Mouse (Mus musculus): ENCODE measurements around the gene Gas2l1. TPM values are rescaled to one million over a fixed set of nuclear protein-coding genes. Genes with fewer than 3 reads are reported as not detected.

Gas2l1 gene
- total and polyA plus RNA-seq, 2 experiments from 2014 or later: 11.5 to 28.5 TPM

DNA sequence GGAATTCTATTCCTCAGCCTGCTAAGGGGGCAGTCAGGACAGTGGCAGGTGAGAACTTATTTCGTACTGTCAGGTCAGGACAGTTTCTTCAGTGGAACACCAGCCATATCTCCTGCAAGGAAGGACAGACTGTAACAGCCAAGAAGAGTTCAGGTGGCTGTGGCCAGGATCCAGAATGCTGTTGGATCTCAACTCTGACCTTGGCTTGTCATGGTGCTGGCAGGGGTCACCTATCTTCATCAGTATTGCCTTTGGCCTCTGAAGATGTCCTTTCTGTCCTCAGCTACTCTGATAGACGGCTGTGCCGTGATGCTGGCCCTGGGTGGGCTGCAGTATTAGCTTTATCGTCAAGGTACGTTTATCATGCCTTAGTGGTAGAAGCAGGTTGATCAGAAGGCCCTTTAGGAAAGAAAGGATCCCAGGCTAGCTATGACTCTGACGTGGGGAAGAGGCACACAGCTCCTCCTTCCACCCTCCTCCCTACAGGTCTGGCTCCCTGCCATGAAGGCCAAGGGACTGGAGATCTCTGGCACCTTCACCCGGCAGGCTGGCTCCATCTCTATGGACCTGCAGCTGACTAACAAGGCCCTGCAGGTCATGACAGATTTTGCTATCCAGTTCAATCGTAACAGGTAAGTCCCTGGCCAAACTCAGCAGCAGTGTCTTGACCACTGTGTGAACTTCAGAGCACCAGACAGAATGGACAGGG, 27.8 kb downstream of the Gas2l1 start:
- TF ChIP-seq EP300 (IDR thresholded peaks at IDR 0.05; ENCODE audit: low read depth): no peak
- no peak for TF ChIP-seq CTCF (IDR thresholded peaks at IDR 0.05; ENCODE audit: low read depth)
- Histone ChIP-seq H3K4me1 (ENCODE audit: control insufficient read depth, insufficient read depth) (peaks cover 13% of the 10 kb centered on the region), H3K27me3 (ENCODE audit: control insufficient read depth, insufficient read depth, low read length) (no peaks in the 10 kb centered on the region), H3K4me3 (ENCODE audit: low read depth, low read length) (no peak overlapping the region), H3K4me2 (ENCODE audit: low read depth, low read length) (no peak overlapping the region), H3K36me3 (replicated peaks; ENCODE audit: control insufficient read depth, insufficient read depth, low read length) (peaks cover 68% of the 10 kb centered on the region), H3K9me3 (replicated peaks; ENCODE audit: control insufficient read depth, low read length) (no peaks in the 10 kb centered on the region), H3K9ac (replicated peaks; ENCODE audit: low read depth, low read length) (no peak overlapping the region), H3K27ac (ENCODE audit: low read depth) (no peak overlapping the region)
- no peak for DNase-seq (ENCODE audit: low spot score)
- 62% methylated on average over 8 of the region's 8 CpGs for WGBS
- ATAC-seq (ENCODE audit: insufficient read depth, low read depth): no peak

- no peak overlapping the region for H3K27ac ChIP-seq (ENCODE audit: low read depth)
- no peak overlapping the region for H3K9ac ChIP-seq (replicated peaks; ENCODE audit: low read depth, low read length)
- H3K4me1 ChIP-seq (ENCODE audit: control insufficient read depth, insufficient read depth): peaks cover 13% of the 10 kb centered on the region
- no peak for DNase-seq (ENCODE audit: low spot score)
- H3K36me3 ChIP-seq (replicated peaks; ENCODE audit: control insufficient read depth, insufficient read depth, low read length): peaks cover 70% of the 10 kb centered on the region
- no peak overlapping the region for H3K4me2 ChIP-seq (ENCODE audit: low read depth, low read length)
- H3K4me3 ChIP-seq (ENCODE audit: low read depth, low read length): no peak overlapping the region
- H3K9me3 ChIP-seq (replicated peaks; ENCODE audit: control insufficient read depth, low read length): no peaks in the 10 kb centered on the region
- TF ChIP-seq CTCF (IDR thresholded peaks at IDR 0.05; ENCODE audit: low read depth) (no peak), EP300 (IDR thresholded peaks at IDR 0.05; ENCODE audit: low read depth) (no peak)
- H3K27me3 ChIP-seq (ENCODE audit: control insufficient read depth, insufficient read depth, low read length): no peaks in the 10 kb centered on the region
- no peak for ATAC-seq (ENCODE audit: insufficient read depth, low read depth)
- WGBS: 90% methylated on average over 4 of the region's 4 CpGs
These were observed 29.7 kb downstream of the Gas2l1 start for GRCm38 (mm10) chr11:5035421-5035820.

GRCm38 (mm10) chr11:5033136-5033535, 32.0 kb downstream of the Gas2l1 start:
- DNase-seq (ENCODE audit: low spot score) (peak; percentile 35), ATAC-seq (ENCODE audit: insufficient read depth, low read depth) (peak; percentile 81)
- no peak for TF ChIP-seq EP300 (IDR thresholded peaks at IDR 0.05; ENCODE audit: low read depth)
- TF ChIP-seq CTCF (IDR thresholded peaks at IDR 0.05; ENCODE audit: low read depth): no peak
- Histone ChIP-seq H3K9me3 (replicated peaks; ENCODE audit: control insufficient read depth, low read length) (no peaks in the 10 kb centered on the region), H3K4me2 (ENCODE audit: low read depth, low read length) (no peak overlapping the region), H3K4me1 (ENCODE audit: control insufficient read depth, insufficient read depth) (peaks cover 13% of the 10 kb centered on the region), H3K9ac (replicated peaks; ENCODE audit: low read depth, low read length) (no peak overlapping the region), H3K27me3 (ENCODE audit: control insufficient read depth, insufficient read depth, low read length) (no peaks in the 10 kb centered on the region), H3K36me3 (replicated peaks; ENCODE audit: control insufficient read depth, insufficient read depth, low read length) (peaks cover 70% of the 10 kb centered on the region), H3K4me3 (ENCODE audit: low read depth, low read length) (no peak overlapping the region), H3K27ac (ENCODE audit: low read depth) (no peak overlapping the region; the same call in 1 of the 2 replicates)
- 35% methylated on average over 3 of the region's 3 CpGs for WGBS

GRCm38 (mm10) chr11:5032706-5033105, 32.4 kb downstream of the Gas2l1 start:
- H3K36me3 ChIP-seq (replicated peaks; ENCODE audit: control insufficient read depth, insufficient read depth, low read length): peaks cover 74% of the 10 kb centered on the region
- H3K4me2 ChIP-seq (ENCODE audit: low read depth, low read length): no peak overlapping the region
- H3K9ac ChIP-seq (replicated peaks; ENCODE audit: low read depth, low read length): no peak overlapping the region
- ATAC-seq (ENCODE audit: insufficient read depth, low read depth): no peak
- no peak overlapping the region for H3K4me3 ChIP-seq (ENCODE audit: low read depth, low read length)
- WGBS: 89% methylated on average over 10 of the region's 10 CpGs
- no peaks in the 10 kb centered on the region for H3K27me3 ChIP-seq (ENCODE audit: control insufficient read depth, insufficient read depth, low read length)
- DNase-seq (ENCODE audit: low spot score): no peak
- no peak overlapping the region; the same call in 1 of the 2 replicates for H3K27ac ChIP-seq (ENCODE audit: low read depth)
- TF ChIP-seq CTCF (IDR thresholded peaks at IDR 0.05; ENCODE audit: low read depth) (no peak), EP300 (IDR thresholded peaks at IDR 0.05; ENCODE audit: low read depth) (no peak)
- H3K9me3 ChIP-seq (replicated peaks; ENCODE audit: control insufficient read depth, low read length): no peaks in the 10 kb centered on the region
- peaks cover 13% of the 10 kb centered on the region for H3K4me1 ChIP-seq (ENCODE audit: control insufficient read depth, insufficient read depth)

- no peak for TF ChIP-seq EP300 (IDR thresholded peaks at IDR 0.05; ENCODE audit: low read depth)
- TF ChIP-seq CTCF (IDR thresholded peaks at IDR 0.05; ENCODE audit: low read depth): no peak
- Histone ChIP-seq H3K4me1 (ENCODE audit: control insufficient read depth, insufficient read depth) (peaks cover 6% of the 10 kb centered on the region), H3K9ac (replicated peaks; ENCODE audit: low read depth, low read length) (no peak overlapping the region), H3K27ac (ENCODE audit: low read depth) (no peak overlapping the region), H3K4me2 (ENCODE audit: low read depth, low read length) (no peak overlapping the region), H3K4me3 (ENCODE audit: low read depth, low read length) (no peak overlapping the region), H3K27me3 (ENCODE audit: control insufficient read depth, insufficient read depth, low read length) (no peaks in the 10 kb centered on the region), H3K9me3 (replicated peaks; ENCODE audit: control insufficient read depth, low read length) (no peaks in the 10 kb centered on the region), H3K36me3 (replicated peaks; ENCODE audit: control insufficient read depth, insufficient read depth, low read length) (peaks cover 78% of the 10 kb centered on the region)
- WGBS: 95% methylated on average over 7 of the region's 7 CpGs
- no peak for DNase-seq (ENCODE audit: low spot score)
- no peak for ATAC-seq (ENCODE audit: insufficient read depth, low read depth)
These were observed 36.9 kb downstream of the Gas2l1 start for GRCm38 (mm10) chr11:5028228-5028627.

DNA sequence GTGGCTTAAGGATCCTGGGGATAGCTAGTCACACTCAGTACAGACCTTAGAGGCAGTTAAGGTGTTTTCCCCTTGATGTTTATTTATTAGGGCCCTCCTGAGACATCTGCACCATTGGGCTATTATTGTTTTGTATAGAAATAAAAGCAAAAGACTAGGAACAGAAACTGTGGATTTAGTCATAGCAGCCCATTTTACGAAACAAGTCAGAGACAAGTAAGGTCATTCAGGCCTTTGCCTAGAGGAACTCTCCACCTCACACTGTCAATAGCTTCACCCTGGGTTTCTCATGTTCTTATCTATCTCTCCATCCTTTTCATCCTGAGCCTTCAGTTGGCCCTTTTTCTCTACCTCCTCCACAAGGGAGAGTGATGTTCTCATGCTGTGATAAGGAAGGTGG, 40.0 kb downstream of the Gas2l1 start:
- WGBS: 93% methylated on average over 1 of the region's 1 CpGs
- Histone ChIP-seq H3K4me1 (ENCODE audit: control insufficient read depth, insufficient read depth) (no peaks in the 10 kb centered on the region), H3K9me3 (replicated peaks; ENCODE audit: control insufficient read depth, low read length) (no peaks in the 10 kb centered on the region), H3K4me2 (ENCODE audit: low read depth, low read length) (no peak overlapping the region), H3K36me3 (replicated peaks; ENCODE audit: control insufficient read depth, insufficient read depth, low read length) (peaks cover 79% of the 10 kb centered on the region), H3K27ac (ENCODE audit: low read depth) (no peak overlapping the region), H3K27me3 (ENCODE audit: control insufficient read depth, insufficient read depth, low read length) (no peaks in the 10 kb centered on the region), H3K4me3 (ENCODE audit: low read depth, low read length) (no peak overlapping the region), H3K9ac (replicated peaks; ENCODE audit: low read depth, low read length) (no peak overlapping the region)
- no peak for ATAC-seq (ENCODE audit: insufficient read depth, low read depth)
- DNase-seq (ENCODE audit: low spot score): no peak
- TF ChIP-seq CTCF (IDR thresholded peaks at IDR 0.05; ENCODE audit: low read depth) (no peak), EP300 (IDR thresholded peaks at IDR 0.05; ENCODE audit: low read depth) (no peak)
